Mouse (Mus musculus) lung, adult 18-20 months (tissue): ENCODE measurements around the gene Tbx10.

Source experiments
- DNase-seq, 2 experiments: peaks; one replicate each; pipeline ENCODE4 v3.0.0; 2022; ENCODE audit warnings: mixed read lengths in 2 of 2

The Tbx10 gene

GRCm38 (mm10) chr19:3980309-3980708, 12.2 kb upstream of the Tbx10 start:
- DNase-seq: peak; percentile 67 to 83

GRCm38 (mm10) chr19:3980917-3981316, 11.6 kb upstream of the Tbx10 start:
- no peak for DNase-seq

GRCm38 (mm10) chr19:3983527-3984200, 8.9 kb upstream of the Tbx10 start:
- no peak for DNase-seq

GRCm38 (mm10) chr19:3985261-3985681, 7.3 kb upstream of the Tbx10 start:
- DNase-seq: peak in 1 of 2 experiments; percentile 59

GRCm38 (mm10) chr19:3986334-3986733, 6.2 kb upstream of the Tbx10 start, which contains the start of gene Acy3:
Gene Acy3, plus strand, starts transcription at chr19:3986570.
- DNase-seq: peak; percentile 83 to 89

- DNase-seq: no peak
Measured at GRCm38 (mm10) chr19:3988066-3988465, 4.5 kb upstream of the Tbx10 start.

- no peak for DNase-seq
Measured at GRCm38 (mm10) chr19:3988750-3989149, 3.8 kb upstream of the Tbx10 start.

GRCm38 (mm10) chr19:3990804-3991203, 1.7 kb upstream of the Tbx10 start:
- no peak for DNase-seq

GRCm38 (mm10) chr19:3991562-3991961, 990 bp upstream of the Tbx10 start:
- no peak for DNase-seq

GRCm38 (mm10) chr19:3991966-3992365, 586 bp upstream of the Tbx10 start:
- no peak for DNase-seq

- DNase-seq: no peak
Measured at GRCm38 (mm10) chr19:3994932-3995331, 2.4 kb downstream of the Tbx10 start.

GRCm38 (mm10) chr19:3995505-3995904, 3.0 kb downstream of the Tbx10 start:
- DNase-seq: peak; percentile 30 to 36

- no peak for DNase-seq
Measured at GRCm38 (mm10) chr19:3996106-3996505, 3.6 kb downstream of the Tbx10 start.

- no peak for DNase-seq
Measured at GRCm38 (mm10) chr19:3996747-3997146, 4.2 kb downstream of the Tbx10 start.

- no peak for DNase-seq
Measured at GRCm38 (mm10) chr19:3997231-3997630, 4.7 kb downstream of the Tbx10 start.

GRCm38 (mm10) chr19:3998335-3998734, 5.8 kb downstream of the Tbx10 start:
- DNase-seq: no peak

- no peak for DNase-seq
Measured at GRCm38 (mm10) chr19:3999121-3999730, 6.7 kb downstream of the Tbx10 start.

- DNase-seq: peak; percentile 97 to 98
Measured at GRCm38 (mm10) chr19:4000119-4000900, 7.8 kb downstream of the Tbx10 start, which contains the start of the genes Nudt8 and Gm49405. Gene Nudt8, plus strand, starts transcription at chr19:4000580. Gene Gm49405, plus strand, starts transcription at chr19:4000626.

- DNase-seq: no peak
Measured at GRCm38 (mm10) chr19:4000949-4001525, 8.5 kb downstream of the Tbx10 start.

- no peak for DNase-seq
Measured at GRCm38 (mm10) chr19:4001752-4002151, 9.2 kb downstream of the Tbx10 start.

- DNase-seq: no peak
Measured at GRCm38 (mm10) chr19:4003112-4003511, 10.6 kb downstream of the Tbx10 start, which contains the start of gene Doc2g. Gene Doc2g, plus strand, starts transcription at chr19:4003313.

- no peak for DNase-seq
Measured at GRCm38 (mm10) chr19:4003641-4004040, 11.1 kb downstream of the Tbx10 start.

- DNase-seq: no peak
Measured at GRCm38 (mm10) chr19:4004331-4004730, 11.8 kb downstream of the Tbx10 start.
